Comparison of ENCODE assay signal across 10 mouse cellular contexts in genomic region chr10:61362992-61363391, GRCm38 (mm10). TPM values are rescaled to one million over a fixed set of nuclear protein-coding genes. Genes with fewer than 3 reads are reported as not detected.
DNase-seq lines count a peak whose midpoint lies in the region; ATAC-seq and TF ChIP-seq lines count a peak whose summit lies in the region.
"Had no signal": no experiment of that assay in that cellular context is flagged by ENCODE, and none has a peak within 500 bp of the region (broad histone marks: within the 10 kb centered on the region; RNA-seq: fewer than 3 reads in every experiment).

No protein-coding gene starts in this region.

- no peak overlapping the region for H3ac ChIP-seq in C2C12 (ENCODE audit: control insufficient read depth, insufficient read length, low read depth)

- no peak overlapping the region for H3K4me2 ChIP-seq in heart, embryonic 11.5 days
- no peak overlapping the region for H3K4me2 ChIP-seq in heart, embryonic 15.5 days
- H3K4me2 ChIP-seq: lung, embryonic 14.5 days had no signal

- H3K4me1 ChIP-seq in heart, embryonic 11.5 days (ENCODE audit: control insufficient read depth, insufficient read depth, low read length) = peaks cover 14% of the 10 kb centered on the region
- H3K4me1 ChIP-seq in heart, embryonic 15.5 days (replicated peaks) = peaks cover 36% of the 10 kb centered on the region

- H3K27me3 ChIP-seq in heart, embryonic 11.5 days (ENCODE audit: control insufficient read depth, insufficient read depth, low read length) = no peaks in the 10 kb centered on the region
- H3K27me3 ChIP-seq in C2C12 (ENCODE audit: control insufficient read depth, insufficient read depth, insufficient read length) = no peaks in the 10 kb centered on the region
- no peaks in the 10 kb centered on the region for H3K27me3 ChIP-seq in heart, embryonic 15.5 days

- H3K27ac ChIP-seq in heart, embryonic 11.5 days (ENCODE audit: low read depth, low read length) = no peak overlapping the region
- H3K27ac ChIP-seq in heart, embryonic 15.5 days = peak overlapping the region; percentile 34; the same call in 1 of the 2 replicates

- DNase-seq in heart, adult 18-20 months = peak; percentile 57 to 58
- DNase-seq in cerebellum, adult 9-10 months = peak; percentile 62
- DNase-seq in layer of hippocampus, adult 18-20 months (ENCODE audit: low spot score in 2 of 2) = no peak
- no peak for DNase-seq in kidney, adult 18-20 months
- DNase-seq: kidney, adult 9 months; lung, embryonic 14.5 days had no signal

- H3K79me3 ChIP-seq in C2C12 (ENCODE audit: low read depth) = peaks cover 1% of the 10 kb centered on the region

- H3K79me2 ChIP-seq in C2C12 (ENCODE audit: control insufficient read depth, insufficient read depth) = no peaks in the 10 kb centered on the region

- H3K4me3 ChIP-seq in heart, embryonic 11.5 days (ENCODE audit: low read depth, low read length) = no peak overlapping the region
- H3K4me3 ChIP-seq in C2C12 (ENCODE audit: insufficient read depth, poor library complexity, severe bottlenecking) = no peak overlapping the region
- H3K4me3 ChIP-seq in heart, embryonic 15.5 days = no peak overlapping the region

- 81% methylated on average over 8 of the region's 8 CpGs for WGBS in heart, embryonic 11.5 days (ENCODE audit: insufficient replicate concordance)
- WGBS in heart, embryonic 15.5 days = 77% methylated on average over 8 of the region's 8 CpGs

- no peak for TF ChIP-seq CTCF in C2C12 (IDR thresholded peaks at IDR 0.05; ENCODE audit: control insufficient read depth, insufficient read depth, insufficient read length)

- H3K9me3 ChIP-seq in heart, embryonic 11.5 days (replicated peaks; ENCODE audit: control insufficient read depth, low read length) = no peaks in the 10 kb centered on the region
- H3K9me3 ChIP-seq in heart, embryonic 15.5 days (replicated peaks) = no peaks in the 10 kb centered on the region

- no peak overlapping the region for H3K9ac ChIP-seq in heart, embryonic 11.5 days (ENCODE audit: low read depth, low read length)
- H3K9ac ChIP-seq in heart, embryonic 15.5 days = no peak overlapping the region
- H3K9ac ChIP-seq: lung, embryonic 14.5 days had no signal

- H3K36me3 ChIP-seq in heart, embryonic 11.5 days (ENCODE audit: control insufficient read depth, insufficient read depth, low read length) = peaks cover 3% of the 10 kb centered on the region; the same call in 1 of the 2 replicates
- H3K36me3 ChIP-seq in C2C12 (ENCODE audit: control insufficient read depth, insufficient read depth) = no peaks in the 10 kb centered on the region
- no peaks in the 10 kb centered on the region for H3K36me3 ChIP-seq in heart, embryonic 15.5 days

- ATAC-seq in heart, embryonic 11.5 days (replicated peaks; ENCODE audit: insufficient number of reproducible peaks, low FRiP score, low TSS enrichment) = no peak
- ATAC-seq in heart, embryonic 15.5 days (replicated peaks; ENCODE audit: insufficient number of reproducible peaks, insufficient read depth, low FRiP score, low read depth) = no peak
- no peak for ATAC-seq in frontal cortex, adult (ENCODE audit: low TSS enrichment)

TF ChIP-seq in C2C12, 6 proteins besides CTCF, POLR2A, EP300 and RAD21:
- peak; percentile 73 for TF ChIP-seq MYOD1 (IDR thresholded peaks at IDR 0.05; ENCODE audit: control insufficient read depth, insufficient read length, low read depth)
- TF ChIP-seq FOSL1 (IDR thresholded peaks at IDR 0.05; ENCODE audit: insufficient read depth, low read length, poor library complexity, severe bottlenecking) = no peak
- no peak for TF ChIP-seq CEBPB (IDR thresholded peaks at IDR 0.05; ENCODE audit: low read depth)
- TF ChIP-seq MAX (IDR thresholded peaks at IDR 0.05) = no peak
- TF ChIP-seq MYOG (IDR thresholded peaks at IDR 0.05; ENCODE audit: control insufficient read depth, extremely low read depth, insufficient read length) = no peak
- TF ChIP-seq USF1 (IDR thresholded peaks at IDR 0.05; ENCODE audit: low read depth) = no peak

RNA-seq across cellular contexts. Expression of gene Pald1, which starts 20.3 kb away (rescaled TPM):
- 10 to 100 TPM; 16.0 to 16.2 TPM for total RNA-seq in heart, adult 18-20 months (2021)
- polyA plus RNA-seq in heart, embryonic 11.5 days (2014; fragmentation: Nextera tagmentation; extraction: Ambion mirVana) = 17.5 and 22.5 TPM in 2 replicates
- 8.9 TPM for polyA plus RNA-seq in C2C12 (2012; fragmentation: generic; extraction: Trizol)
- 21.8 and 25.9 TPM in 2 replicates for polyA plus RNA-seq in heart, embryonic 15.5 days (2015; fragmentation: Nextera tagmentation; extraction: Ambion mirVana)
- 10 to 100 TPM; 10.8 to 11.4 TPM for total RNA-seq in layer of hippocampus, adult 18-20 months (2021)

RNA-seq across cellular contexts. Expression of gene Nodal, which starts 54.8 kb away (rescaled TPM):
- total RNA-seq in heart, adult 18-20 months (2021) = not detected
- polyA plus RNA-seq in heart, embryonic 11.5 days (2014; fragmentation: Nextera tagmentation; extraction: Ambion mirVana) = not detected in 2 replicates
- polyA plus RNA-seq in C2C12 (2012; fragmentation: generic; extraction: Trizol) = not detected
- polyA plus RNA-seq in heart, embryonic 15.5 days (2015; fragmentation: Nextera tagmentation; extraction: Ambion mirVana) = 0.09 TPM in 2 replicates
- total RNA-seq in layer of hippocampus, adult 18-20 months (2021) = under 1 TPM in 1 of 2 experiments, not detected in 1; 0.20 TPM

Comparison
In these comparisons a context has a peak if more than half of its experiments do, and no peak if none do; other contexts are left out.
1. DNase-seq: peak in heart, adult 18-20 months (2 of 2) and cerebellum, adult 9-10 months (single experiment); none in layer of hippocampus, adult 18-20 months (0 of 2) and kidney, adult 18-20 months (single experiment).